Mouse (Mus musculus) embryonic facial prominence, embryonic 11.5 days (tissue): Measurements from ENCODE around the gene Klf3. TPM values are rescaled to one million over a fixed set of nuclear protein-coding genes. Genes with fewer than 3 reads are reported as not detected.

Source experiments
- ATAC-seq: fragments of 200-750 bp; cut with Nextera tagmentation; replicated peaks from 2 replicates; pipeline ENCODE4 v1.8.0; 2017; ENCODE audit warnings: low read depth; ENCODE audit not compliant: insufficient number of reproducible peaks, low FRiP score, low TSS enrichment
- DNase-seq: peaks from one replicate; pipeline ENCODE4 v3.0.0-alpha.2; 2015; ENCODE audit warnings: low spot score
- H3K27ac ChIP-seq: fragments of 300-500 bp; sonication (generic); replicated peaks from 2 replicates; pipeline ENCODE4 v1.5.1; 2014; ENCODE audit warnings: mild to moderate bottlenecking, low read depth, low read length, control low read depth
- H3K27me3 ChIP-seq: fragments of 300-500 bp; sonication (generic); 2 replicates; pipeline ENCODE4 v1.6.1; 2014; ENCODE audit warnings: mild to moderate bottlenecking, low read length, moderate library complexity, mixed read lengths; ENCODE audit not compliant: control insufficient read depth, insufficient read depth
- H3K36me3 ChIP-seq: fragments of 300-500 bp; sonication (generic); replicated peaks from 2 replicates; pipeline ENCODE4 v1.6.1; 2014; ENCODE audit warnings: low read depth, mild to moderate bottlenecking, low read length, moderate library complexity, mixed read lengths; ENCODE audit not compliant: control insufficient read depth, insufficient read depth
- H3K4me1 ChIP-seq: fragments of 300-500 bp; sonication (generic); 2 replicates; pipeline ENCODE4 v1.6.1; 2014; ENCODE audit warnings: low read length, mixed read lengths; ENCODE audit not compliant: control insufficient read depth, insufficient read depth
- H3K4me2 ChIP-seq: fragments of 300-500 bp; sonication (generic); 2 replicates; pipeline ENCODE4 v1.6.1; 2014; ENCODE audit warnings: low read depth, mild to moderate bottlenecking, control low read depth, low read length, moderate library complexity
- H3K4me3 ChIP-seq: fragments of 300-500 bp; sonication (generic); 2 replicates; pipeline ENCODE4 v1.5.1; 2014; ENCODE audit warnings: low read depth, low read length, control low read depth
- H3K9ac ChIP-seq: fragments of 300-500 bp; sonication (generic); replicated peaks from 2 replicates; pipeline ENCODE4 v1.6.1; 2014; ENCODE audit warnings: mild to moderate bottlenecking, control low read depth, low read length
- H3K9me3 ChIP-seq: fragments of 300-500 bp; sonication (generic); replicated peaks from 2 replicates; pipeline ENCODE4 v1.6.1; 2016; ENCODE audit warnings: mild to moderate bottlenecking, low read length, inconsistent platforms, mixed read lengths; ENCODE audit not compliant: control insufficient read depth
- WGBS: fragments of 180-500 bp; shearing (Covaris S2); extraction: QIAGEN DNeasy Blood & Tissue Kit; methylation state at CpG from one replicate; pipeline ENCODE4 v1.1.7; 2014; 5-methylcytosine and 5-hydroxymethylcytosine counted together
- polyA plus RNA-seq: library from polyadenylated mRNA; unstranded; fragments of >200 nt; fragmentation: Nextera tagmentation; extraction: Ambion mirVana; gene quantifications from 2 replicates; pipeline ENCODE4 v1.2.1, GENCODE M21; 2014

Gene Klf3
- polyA plus RNA-seq, 1 experiment from 2014 or later, result 31.5 TPM

DNA sequence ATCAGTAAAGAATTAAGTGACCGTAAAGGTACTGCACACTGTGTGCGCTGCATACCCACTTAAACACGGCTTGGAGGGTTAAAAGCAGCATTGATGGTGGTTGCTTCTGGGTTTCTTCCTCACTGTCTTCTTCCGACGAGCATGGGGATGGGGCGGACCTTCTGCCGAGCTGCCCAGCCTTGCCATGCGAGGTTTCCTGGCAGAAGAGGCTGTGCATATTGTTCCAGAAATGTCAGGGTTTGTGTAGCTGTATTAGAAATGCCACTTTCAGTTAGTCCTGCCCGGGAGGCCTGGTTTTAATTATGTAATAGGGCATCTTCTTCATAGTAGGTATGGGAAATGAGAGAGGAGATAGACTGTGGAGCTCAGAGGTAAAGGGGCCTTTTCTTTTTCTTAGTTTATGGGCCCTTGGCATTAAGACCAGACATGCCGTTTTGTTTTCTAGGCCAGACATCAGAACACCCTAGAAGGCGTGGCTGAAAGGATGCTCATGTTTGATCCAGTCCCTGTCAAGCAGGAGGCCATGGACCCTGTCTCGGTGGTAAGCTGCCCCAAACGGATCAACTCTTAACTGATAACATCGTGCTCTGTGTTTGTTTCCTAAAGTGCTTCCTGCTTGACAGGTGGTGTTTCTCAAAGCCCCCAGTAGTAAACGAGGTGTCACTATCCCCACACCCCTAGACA lies 13.2 kb downstream of the Klf3 start:
- no peak overlapping the region for H3K27ac ChIP-seq
- H3K4me1 ChIP-seq, result peaks cover 12% of the 10 kb centered on the region
- H3K9ac ChIP-seq, result no peak overlapping the region
- ATAC-seq (no peak), DNase-seq (no peak)
- no peaks in the 10 kb centered on the region for H3K9me3 ChIP-seq
- no peaks in the 10 kb centered on the region for H3K27me3 ChIP-seq
- 75% methylated on average over 15 of the region's 15 CpGs for WGBS
- no peak overlapping the region for H3K4me3 ChIP-seq
- H3K4me2 ChIP-seq, result no peak overlapping the region
- peaks cover 3% of the 10 kb centered on the region for H3K36me3 ChIP-seq

DNA sequence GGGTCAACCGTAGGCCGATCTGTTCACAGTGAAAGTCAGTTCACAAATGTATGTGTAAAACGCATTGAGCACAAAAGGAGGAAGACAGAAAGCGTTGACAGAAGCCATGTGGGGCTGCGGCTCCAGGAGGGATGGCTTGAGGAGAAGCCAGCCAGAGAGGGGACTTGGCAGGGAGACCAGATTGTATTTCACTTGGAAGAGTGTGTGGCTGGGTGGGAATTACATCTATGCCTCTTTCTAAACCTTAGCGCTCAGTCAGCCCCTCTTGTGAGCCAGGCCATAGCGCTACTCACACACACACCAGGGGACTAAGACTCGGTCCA lies 13.7 kb downstream of the Klf3 start:
- Histone ChIP-seq H3K4me2 (no peak overlapping the region), H3K27me3 (no peaks in the 10 kb centered on the region), H3K27ac (no peak overlapping the region), H3K4me3 (no peak overlapping the region), H3K4me1 (peaks cover 8% of the 10 kb centered on the region; the same call in 1 of the 2 replicates), H3K36me3 (peaks cover 3% of the 10 kb centered on the region), H3K9me3 (no peaks in the 10 kb centered on the region), H3K9ac (no peak overlapping the region)
- DNase-seq (no peak), ATAC-seq (no peak)
- 85% methylated on average over 8 of the region's 8 CpGs for WGBS

DNA sequence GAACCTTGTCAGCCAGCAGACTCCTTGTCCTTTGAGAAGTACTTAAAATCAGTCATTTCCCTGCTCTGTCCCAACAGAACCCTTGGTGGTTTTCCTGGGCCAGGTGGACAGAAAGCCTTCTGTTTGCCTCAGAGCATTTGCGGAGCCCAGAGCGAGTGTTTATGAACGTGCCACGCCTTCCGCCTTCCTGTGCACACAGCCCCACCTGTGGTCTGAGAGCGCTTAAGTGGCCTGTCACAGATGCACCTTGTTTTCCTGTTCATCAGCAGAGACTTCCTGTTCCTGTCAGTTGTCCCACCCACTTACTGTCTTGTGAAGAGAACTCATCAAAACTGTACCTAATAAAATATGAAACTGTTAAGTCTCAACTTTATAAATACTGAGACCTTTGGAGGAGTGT lies 16.2 kb downstream of the Klf3 start:
- Histone ChIP-seq H3K4me2 (no peak overlapping the region), H3K36me3 (peaks cover 12% of the 10 kb centered on the region), H3K4me1 (no peaks in the 10 kb centered on the region), H3K9ac (no peak overlapping the region), H3K9me3 (no peaks in the 10 kb centered on the region), H3K27ac (no peak overlapping the region), H3K27me3 (no peaks in the 10 kb centered on the region), H3K4me3 (no peak overlapping the region)
- no peak for ATAC-seq
- 94% methylated on average over 6 of the region's 6 CpGs for WGBS
- DNase-seq, result no peak

DNA sequence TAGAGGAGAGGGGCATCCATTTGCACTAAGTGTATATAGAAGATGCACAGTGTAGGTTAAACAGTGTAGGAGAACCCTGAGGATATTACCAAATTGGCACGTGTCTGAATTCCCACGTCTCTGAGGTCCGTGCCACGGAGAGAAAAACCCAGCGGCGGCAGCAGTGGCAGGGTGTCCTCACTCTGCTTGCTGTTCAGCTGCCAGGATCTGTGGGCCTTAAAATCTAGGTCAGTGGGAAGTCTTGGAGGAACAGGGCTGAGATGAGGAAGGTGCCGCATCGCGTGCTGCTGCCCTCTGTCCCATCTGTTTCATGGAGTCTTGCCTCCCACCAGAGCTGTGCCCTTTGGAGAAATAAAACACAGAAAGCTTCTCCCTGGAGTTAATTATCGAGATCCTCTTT lies 16.9 kb downstream of the Klf3 start:
- no peak for ATAC-seq
- H3K36me3 ChIP-seq, result peaks cover 15% of the 10 kb centered on the region

DNA sequence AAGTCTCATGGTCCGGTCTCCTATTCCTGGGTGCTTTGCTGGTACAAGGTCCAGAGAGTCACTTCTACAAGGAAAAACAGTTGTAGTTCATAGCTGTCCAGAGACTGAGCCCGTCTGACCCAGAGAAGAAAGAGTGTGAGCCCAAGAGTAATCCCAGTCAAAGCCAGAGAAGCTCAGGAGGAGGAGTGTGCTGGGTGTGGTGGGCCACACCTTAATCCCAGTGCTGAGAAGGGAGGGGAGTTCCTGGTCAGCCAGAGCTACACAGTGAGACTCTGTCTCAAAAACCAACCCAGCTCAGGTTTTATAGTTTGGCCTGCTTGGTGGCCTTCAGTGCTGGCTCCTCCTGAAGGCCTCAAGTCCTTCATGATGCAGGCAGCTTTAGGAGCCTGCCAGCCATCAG lies 18.1 kb downstream of the Klf3 start:
- Histone ChIP-seq H3K4me1 (no peaks in the 10 kb centered on the region), H3K27ac (no peak overlapping the region), H3K9me3 (no peaks in the 10 kb centered on the region), H3K27me3 (no peaks in the 10 kb centered on the region), H3K4me2 (no peak overlapping the region), H3K36me3 (peaks cover 15% of the 10 kb centered on the region), H3K9ac (no peak overlapping the region), H3K4me3 (no peak overlapping the region)
- WGBS, result 89% methylated on average over 2 of the region's 2 CpGs
- no peak for DNase-seq
- ATAC-seq, result no peak

More for the DNA sequence above, 16.9 kb downstream of the Klf3 start:
- Histone ChIP-seq H3K4me1 (no peaks in the 10 kb centered on the region), H3K4me2 (no peak overlapping the region), H3K9ac (no peak overlapping the region), H3K4me3 (no peak overlapping the region), H3K27ac (no peak overlapping the region), H3K9me3 (no peaks in the 10 kb centered on the region), H3K27me3 (no peaks in the 10 kb centered on the region)
- 95% methylated on average over 10 of the region's 10 CpGs for WGBS
- DNase-seq, result no peak

DNA sequence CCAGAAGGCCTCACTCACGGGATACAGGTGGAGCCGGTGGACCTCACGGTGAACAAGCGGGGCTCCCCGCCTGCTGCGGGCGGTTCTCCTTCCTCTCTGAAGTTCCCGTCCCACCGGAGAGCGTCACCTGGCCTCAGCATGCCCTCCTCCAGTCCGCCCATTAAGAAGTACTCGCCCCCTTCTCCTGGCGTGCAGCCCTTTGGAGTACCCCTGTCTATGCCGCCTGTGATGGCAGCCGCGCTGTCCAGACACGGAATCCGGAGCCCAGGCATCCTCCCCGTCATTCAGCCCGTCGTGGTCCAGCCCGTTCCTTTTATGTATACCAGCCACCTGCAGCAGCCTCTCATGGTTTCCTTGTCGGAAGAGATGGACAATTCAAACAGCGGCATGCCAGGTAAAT lies 18.8 kb downstream of the Klf3 start:
- 94% methylated on average over 24 of the region's 24 CpGs for WGBS

DNA sequence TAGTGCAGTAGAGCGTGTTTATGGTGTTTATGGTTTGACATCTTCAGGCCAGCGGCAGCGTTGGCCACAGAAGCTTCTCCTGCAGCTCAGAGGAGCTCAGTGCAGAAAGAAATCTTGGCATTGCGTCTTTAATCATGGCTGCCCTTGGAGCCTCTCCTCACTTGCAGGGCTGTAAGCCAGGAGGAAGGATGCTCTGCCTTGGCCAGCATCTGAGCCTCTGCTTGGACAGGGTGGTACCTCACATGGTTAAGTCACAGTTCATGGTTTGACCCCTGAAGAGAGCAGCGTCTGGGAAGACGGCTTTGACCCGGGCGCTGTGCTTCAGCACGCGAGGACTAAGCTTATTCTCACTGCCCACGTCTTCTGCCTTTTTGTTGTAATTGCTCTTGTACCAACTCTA lies 20.2 kb downstream of the Klf3 start:
- no peaks in the 10 kb centered on the region for H3K4me1 ChIP-seq
- no peaks in the 10 kb centered on the region for H3K27me3 ChIP-seq
- no peak overlapping the region for H3K4me2 ChIP-seq
- 97% methylated on average over 11 of the region's 11 CpGs for WGBS
- DNase-seq (no peak), ATAC-seq (no peak)
- peaks cover 24% of the 10 kb centered on the region for H3K36me3 ChIP-seq
- no peaks in the 10 kb centered on the region for H3K9me3 ChIP-seq
- H3K4me3 ChIP-seq, result no peak overlapping the region
- no peak overlapping the region for H3K9ac ChIP-seq
- H3K27ac ChIP-seq, result no peak overlapping the region

More for the DNA sequence above, 18.8 kb downstream of the Klf3 start:
- ATAC-seq, result no peak
- Histone ChIP-seq H3K9ac (no peak overlapping the region), H3K36me3 (peaks cover 18% of the 10 kb centered on the region), H3K4me1 (no peaks in the 10 kb centered on the region), H3K27ac (no peak overlapping the region), H3K27me3 (no peaks in the 10 kb centered on the region), H3K9me3 (no peaks in the 10 kb centered on the region), H3K4me3 (no peak overlapping the region), H3K4me2 (no peak overlapping the region)
- no peak for DNase-seq

DNA sequence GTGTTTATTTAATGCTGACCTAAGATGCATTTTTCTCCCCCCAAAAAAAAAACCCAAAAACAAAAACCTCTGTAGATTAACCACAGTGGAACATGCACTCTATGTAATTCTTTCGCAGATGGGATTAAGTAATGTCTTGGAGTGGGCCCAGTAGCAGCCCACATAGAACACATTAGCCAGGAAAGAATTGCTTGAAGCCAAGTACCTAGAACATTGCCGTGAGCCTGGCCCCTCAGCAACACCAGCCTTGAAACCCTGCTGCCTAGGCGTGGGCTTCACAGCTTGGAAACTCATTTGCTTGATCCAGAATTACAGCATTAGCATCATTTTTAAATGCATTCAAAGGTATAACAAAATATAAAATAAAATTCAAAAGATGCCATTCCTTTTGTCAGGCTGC lies 21.6 kb downstream of the Klf3 start:
- H3K4me2 ChIP-seq, result no peak overlapping the region
- peaks cover 25% of the 10 kb centered on the region for H3K36me3 ChIP-seq
- H3K27me3 ChIP-seq, result no peaks in the 10 kb centered on the region
- WGBS, result 94% methylated on average over 3 of the region's 3 CpGs
- ATAC-seq (no peak), DNase-seq (no peak)
- no peaks in the 10 kb centered on the region for H3K4me1 ChIP-seq
- H3K9me3 ChIP-seq, result no peaks in the 10 kb centered on the region
- no peak overlapping the region for H3K27ac ChIP-seq
- no peak overlapping the region for H3K9ac ChIP-seq
- no peak overlapping the region for H3K4me3 ChIP-seq
